Mouse (Mus musculus) hematopoietic stem cell, adult 5-6 weeks (primary cell): ENCODE data around the gene Larp4. TPM values are rescaled to one million over a fixed set of nuclear protein-coding genes. Genes with fewer than 3 reads are reported as not detected.

Experiments used
- ATAC-seq, 2 experiments: fragments of 125-278 bp in 1 of 2; replicated peaks in 1 of 2; 2 replicates each; pipeline ENCODE4 v1.8.0; 2016 to 2017; ENCODE audit warnings: inconsistent platforms in 2 of 2, mild to moderate bottlenecking in 2 of 2, moderate number of reproducible peaks in 2 of 2, low read depth in 1 of 2, moderate TSS enrichment in 1 of 2; ENCODE audit not compliant: low FRiP score in 2 of 2, poor library complexity in 2 of 2, severe bottlenecking in 2 of 2, insufficient read depth in 1 of 2, low TSS enrichment in 1 of 2
- total RNA-seq: library from RNA; stranded (forward); fragments of 172-1452, 232-1000 nt; gene quantifications from 2 replicates; pipeline ENCODE4 v1.2.3, GENCODE M21; 2017

Larp4 gene
- total RNA-seq, 1 experiment from 2014 or later: 94.0 TPM

- ATAC-seq: no peak
These were observed 23.2 kb downstream of the Larp4 start for GRCm38 (mm10) chr15:99993100-99993499.

GRCm38 (mm10) chr15:99997114-99997804, 27.4 kb downstream of the Larp4 start:
- ATAC-seq: no peak

GRCm38 (mm10) chr15:99999390-99999789, 29.5 kb downstream of the Larp4 start:
- no peak for ATAC-seq

GRCm38 (mm10) chr15:100004677-100005273, 34.9 kb downstream of the Larp4 start:
- ATAC-seq: peak; percentile 7 to 29; a peak in 2 of 4 replicates

- ATAC-seq: no peak
These were observed 36.3 kb downstream of the Larp4 start for GRCm38 (mm10) chr15:100006180-100006579.

- ATAC-seq: no peak
These were observed 48.5 kb downstream of the Larp4 start for GRCm38 (mm10) chr15:100018280-100018899.

DNA sequence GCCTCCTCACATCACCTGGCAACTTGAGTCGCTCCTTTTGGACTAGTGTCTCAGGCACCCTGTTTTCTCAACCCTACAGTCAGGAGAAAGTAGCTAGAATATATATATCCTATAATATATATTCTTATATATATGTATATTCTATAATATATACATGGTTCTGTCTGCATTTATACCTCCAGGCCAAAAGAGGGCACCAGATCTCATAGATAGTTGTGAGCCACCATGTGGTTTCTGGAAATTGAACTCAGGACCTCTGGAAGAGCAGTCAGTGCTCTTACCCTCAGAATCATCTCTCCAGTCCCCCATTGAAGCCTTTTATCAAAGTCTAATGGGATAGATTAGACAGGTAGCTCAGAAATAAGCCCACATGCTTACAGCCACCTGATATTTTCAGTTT, 51.3 kb downstream of the Larp4 start:
- ATAC-seq: no peak

DNA sequence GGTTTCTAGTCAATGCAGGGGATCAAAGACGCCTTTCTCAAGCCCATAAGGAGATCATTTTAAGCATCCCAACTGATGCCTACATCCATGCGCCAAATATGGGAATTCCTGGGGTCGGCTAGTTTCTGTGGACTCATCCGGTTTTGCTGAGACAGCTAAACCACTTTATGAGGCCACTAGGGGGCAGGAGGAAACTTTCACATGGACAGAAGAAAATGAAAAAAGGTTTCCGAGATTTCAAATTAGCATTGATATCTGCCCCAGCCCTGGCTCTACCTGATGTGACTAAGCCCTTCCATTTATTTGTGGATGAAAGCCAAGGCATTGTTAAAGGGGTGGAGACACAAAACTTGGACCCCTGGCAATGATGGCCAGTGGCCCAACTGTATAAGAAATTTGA, 53.1 kb downstream of the Larp4 start:
- ATAC-seq: 0 out of 4 replicates have a peak, but pooled peaks have one; percentile 32 to 48

GRCm38 (mm10) chr15:100025076-100025834, 55.4 kb downstream of the Larp4 start:
- ATAC-seq: no peak

- ATAC-seq: no peak
These were observed 58.3 kb downstream of the Larp4 start for GRCm38 (mm10) chr15:100028133-100028532.

DNA sequence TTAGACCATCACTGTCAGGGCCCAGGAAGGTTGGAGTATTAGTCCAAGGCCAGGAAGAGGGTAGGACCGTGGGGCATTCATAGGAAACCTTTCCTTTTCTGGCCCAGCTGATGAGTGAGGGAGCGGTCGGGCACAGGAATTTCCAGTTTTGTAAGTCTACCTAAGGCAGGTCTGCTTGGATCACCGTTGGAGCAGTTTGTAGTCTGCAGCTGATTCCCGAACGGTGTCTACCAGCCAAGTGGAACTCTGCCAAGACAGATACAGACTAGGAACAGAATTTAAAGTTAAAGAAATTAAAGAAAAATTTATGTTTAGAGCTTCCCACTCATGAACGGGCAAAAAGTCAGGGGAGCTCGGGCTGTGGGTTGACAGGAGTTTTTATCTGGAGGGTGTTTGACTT, 59.6 kb downstream of the Larp4 start:
- ATAC-seq: no peak

GRCm38 (mm10) chr15:100029900-100030299, 60.0 kb downstream of the Larp4 start:
- ATAC-seq: no peak

DNA sequence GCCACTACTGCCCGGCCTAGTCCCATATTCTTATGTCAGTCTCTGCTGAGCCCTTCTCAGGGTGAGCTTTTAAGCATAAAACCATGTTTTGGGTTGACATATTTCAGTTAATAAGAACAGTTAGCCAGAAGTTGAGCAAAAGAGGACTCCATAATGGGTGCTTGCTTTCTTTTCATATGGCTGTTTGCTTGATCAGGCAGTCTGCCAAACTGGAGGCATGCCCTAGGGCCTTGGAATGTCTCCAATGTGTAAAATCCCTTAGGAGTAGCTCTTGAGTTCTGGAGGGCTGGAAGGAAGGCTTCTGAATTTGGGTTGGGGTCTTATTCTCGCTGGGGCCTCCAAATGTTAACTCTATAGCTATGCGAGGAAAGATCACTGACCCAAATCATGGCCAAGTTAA, 62.7 kb downstream of the Larp4 start:
- ATAC-seq: no peak

GRCm38 (mm10) chr15:100038470-100038971, 68.7 kb downstream of the Larp4 start, which contains the start of gene Dip2b:
Gene Dip2b, plus strand, starts transcription at chr15:100038664.
- ATAC-seq: peak; percentile 60 to 73

- peak; percentile 50 to 55; a peak in 3 of 4 replicates for ATAC-seq
These were observed 69.3 kb downstream of the Larp4 start for GRCm38 (mm10) chr15:100039001-100039701.

DNA sequence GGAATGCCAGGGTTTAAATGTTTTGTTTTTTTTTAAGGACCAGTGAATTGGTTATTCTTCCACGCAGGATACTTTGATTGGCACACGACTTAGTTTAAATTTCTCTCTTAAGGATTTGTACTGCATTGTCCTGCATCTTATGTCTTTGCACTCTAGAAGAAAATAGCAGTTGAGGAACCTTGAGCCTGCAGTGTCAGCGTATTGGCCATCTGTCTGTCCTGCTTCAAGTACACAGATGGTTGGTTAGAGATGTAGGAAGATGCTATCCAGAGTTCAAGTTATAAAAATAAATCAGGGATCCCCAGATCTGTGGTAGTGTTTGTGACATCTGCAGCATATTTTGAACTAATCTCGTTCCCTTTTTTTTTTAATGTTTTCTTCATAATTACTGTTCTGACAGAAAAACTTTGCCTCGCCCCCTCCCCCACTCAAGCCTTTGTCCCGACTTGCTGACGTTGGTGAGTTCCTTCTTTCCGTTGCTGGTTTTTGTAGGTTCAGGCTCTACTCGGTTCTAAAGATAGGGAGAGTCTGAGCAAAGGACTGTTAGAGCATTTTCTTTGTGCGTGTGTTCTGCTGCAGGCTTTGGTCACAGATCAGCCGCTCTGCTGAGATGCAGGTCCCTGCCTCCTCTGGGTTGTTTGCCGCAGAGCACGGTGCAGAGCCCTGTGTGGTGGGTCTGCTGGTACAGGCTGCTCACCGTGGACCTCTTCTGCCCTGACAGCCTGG, 70.8 kb downstream of the Larp4 start:
- no peak for ATAC-seq
